ENCODE assay signal across 27 mouse cellular contexts in the genomic region with DNA sequence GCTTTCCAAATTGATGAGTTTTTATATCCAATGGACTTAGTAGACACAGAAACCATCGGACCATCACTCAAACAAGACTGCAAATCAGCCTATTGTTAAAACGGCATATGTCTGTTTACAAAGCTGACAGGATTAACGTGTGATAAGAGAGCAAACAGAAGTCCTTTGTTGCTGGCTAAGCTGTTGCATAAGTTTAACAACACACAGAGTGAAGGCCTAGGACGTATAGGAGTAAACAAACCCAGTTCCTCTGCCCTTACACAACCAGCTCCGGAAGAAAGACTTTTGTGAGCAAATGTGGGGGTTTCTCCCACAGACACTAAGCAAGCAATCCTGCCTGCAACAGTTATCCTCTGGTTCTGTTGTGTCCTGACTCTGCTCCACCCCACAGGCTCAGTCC. TPM values are rescaled to one million over a fixed set of nuclear protein-coding genes. Genes with fewer than 3 reads are reported as not detected.
A peak's percentile ranks its signal among the peaks of the same experiment; 100 is the strongest.
DNase-seq lines count a peak whose midpoint lies in the region; ATAC-seq and TF ChIP-seq lines count a peak whose summit lies in the region.
"Had no signal": no experiment of that assay in that cellular context is flagged by ENCODE, and none has a peak within 500 bp of the region (broad histone marks: within the 10 kb centered on the region; RNA-seq: fewer than 3 reads in every experiment).

No protein-coding gene starts in this region.

- peaks cover 4% of the 10 kb centered on the region; the same call in 1 of the 2 replicates for H3K4me1 ChIP-seq in lung, embryonic 14.5 days (ENCODE audit: insufficient read depth)
- H3K4me1 ChIP-seq in intestine, postnatal 0 days (replicated peaks; ENCODE audit: control insufficient read depth, insufficient read depth, low read length) = no peaks in the 10 kb centered on the region
- H3K4me1 ChIP-seq: limb, embryonic 12.5 days had no signal

- H3K4me3 ChIP-seq in lung, embryonic 14.5 days (ENCODE audit: low read depth, low read length) = no peak overlapping the region
- H3K4me3 ChIP-seq in intestine, postnatal 0 days (ENCODE audit: low read depth, low read length) = no peak overlapping the region
- H3K4me3 ChIP-seq: embryonic facial prominence, embryonic 13.5 days; heart, embryonic 12.5 days; kidney, embryonic 15.5 days; limb, embryonic 12.5 days; midbrain, embryonic 10.5 days had no signal

- TF ChIP-seq CTCF in lung, embryonic 14.5 days (IDR thresholded peaks at IDR 0.05; ENCODE audit: low read depth) = no peak
- no peak for TF ChIP-seq CTCF in intestine, postnatal 0 days (IDR thresholded peaks at IDR 0.05; ENCODE audit: low read depth)

- 8% methylated on average over 5 of the region's 5 CpGs for WGBS in lung, embryonic 14.5 days
- WGBS in intestine, postnatal 0 days = 21% methylated on average over 5 of the region's 5 CpGs

- H3K4me2 ChIP-seq in lung, embryonic 14.5 days = no peak overlapping the region
- no peak overlapping the region for H3K4me2 ChIP-seq in intestine, postnatal 0 days (replicated peaks; ENCODE audit: low read depth)
- H3K4me2 ChIP-seq: embryonic facial prominence, embryonic 13.5 days; heart, embryonic 12.5 days; kidney, embryonic 15.5 days; limb, embryonic 12.5 days had no signal

- H3K27ac ChIP-seq in lung, embryonic 14.5 days (ENCODE audit: low read depth) = peak overlapping the region; percentile 85
- no peak overlapping the region for H3K27ac ChIP-seq in intestine, postnatal 0 days (ENCODE audit: low read depth, low read length)
- H3K27ac ChIP-seq: embryonic facial prominence, embryonic 13.5 days; hindbrain, postnatal 0 days; kidney, embryonic 15.5 days; limb, embryonic 12.5 days; midbrain, embryonic 10.5 days had no signal

- no peaks in the 10 kb centered on the region for H3K27me3 ChIP-seq in lung, embryonic 14.5 days (ENCODE audit: insufficient read depth, low read length)
- H3K27me3 ChIP-seq in intestine, postnatal 0 days (replicated peaks; ENCODE audit: control insufficient read depth, insufficient read depth, low read length) = no peaks in the 10 kb centered on the region
- H3K27me3 ChIP-seq: embryonic facial prominence, embryonic 13.5 days; heart, embryonic 12.5 days; kidney, embryonic 15.5 days; limb, embryonic 12.5 days had no signal

- no peaks in the 10 kb centered on the region for H3K36me3 ChIP-seq in lung, embryonic 14.5 days (ENCODE audit: insufficient read depth)
- H3K36me3 ChIP-seq in intestine, postnatal 0 days (ENCODE audit: control insufficient read depth, insufficient read depth) = no peaks in the 10 kb centered on the region
- H3K36me3 ChIP-seq: embryonic facial prominence, embryonic 13.5 days; heart, embryonic 12.5 days; kidney, embryonic 15.5 days; limb, embryonic 12.5 days; midbrain, embryonic 10.5 days had no signal

- H3K9me3 ChIP-seq in lung, embryonic 14.5 days (ENCODE audit: low read depth, low read length) = no peaks in the 10 kb centered on the region
- H3K9me3 ChIP-seq in intestine, postnatal 0 days (ENCODE audit: control insufficient read depth) = no peaks in the 10 kb centered on the region
- H3K9me3 ChIP-seq: embryonic facial prominence, embryonic 13.5 days; heart, embryonic 12.5 days; kidney, embryonic 15.5 days; limb, embryonic 12.5 days; midbrain, embryonic 10.5 days had no signal

- no peak overlapping the region for H3K9ac ChIP-seq in lung, embryonic 14.5 days
- H3K9ac ChIP-seq in intestine, postnatal 0 days (ENCODE audit: low read depth, low read length) = no peak overlapping the region
- H3K9ac ChIP-seq: embryonic facial prominence, embryonic 13.5 days; heart, embryonic 12.5 days; kidney, embryonic 15.5 days; limb, embryonic 12.5 days had no signal

- peak; percentile 65; the same call in 1 of the 2 replicates for ATAC-seq in lung, embryonic 14.5 days (ENCODE audit: insufficient read depth)
- peak; percentile 64 for ATAC-seq in megakaryocyte progenitor cell, adult 5-6 weeks (replicated peaks; ENCODE audit: poor library complexity)
- ATAC-seq in erythroid progenitor cell, adult 5-6 weeks (replicated peaks; ENCODE audit: low FRiP score, poor library complexity, severe bottlenecking) = no peak
- no peak for ATAC-seq in intestine, postnatal 0 days
- ATAC-seq: forebrain, embryonic 14.5 days; hindbrain, postnatal 0 days; intestine, embryonic 16.5 days had no signal

- peak; percentile 87 for DNase-seq in lung, embryonic 14.5 days
- DNase-seq in lung, adult 18-20 months = no peak
- DNase-seq in retina, postnatal 1 day = peak; percentile 35
- no peak for DNase-seq in retina, embryonic 14.5 days (ENCODE audit: low spot score)
- DNase-seq: adrenal gland, postnatal 10 days; cerebellum, adult 2 months; cerebellum, postnatal 36 days; embryo, embryonic 11 days; heart, adult 18-20 months; heart, postnatal 14 days; kidney, postnatal 4 days; right cerebral cortex, postnatal 25 days; spleen, adult 18-20 months had no signal

RNA-seq across cellular contexts. Expression of gene Tmigd1, which starts 17.5 kb away (rescaled TPM):
- 0.13 TPM in 1 of 2 replicates, not detected in the other for polyA plus RNA-seq in lung, embryonic 14.5 days (2014; fragmentation: Nextera tagmentation; extraction: Ambion mirVana)
- total RNA-seq in megakaryocyte progenitor cell, adult 5-6 weeks (2015) = not detected in 2 replicates
- not detected in 2 replicates for total RNA-seq in megakaryocyte progenitor cell, adult 5-6 weeks (2017)
- not detected in 2 replicates for total RNA-seq in erythroid progenitor cell, adult 5-6 weeks (2015; ENCODE audit: low replicate concordance)
- not detected in 2 replicates for total RNA-seq in erythroid progenitor cell, adult 5-6 weeks (2017; ENCODE audit: low replicate concordance)
- 55.0 and 64.1 TPM in 2 replicates for polyA plus RNA-seq in intestine, postnatal 0 days (2015; fragmentation: Nextera tagmentation; extraction: Ambion mirVana)
- total RNA-seq: gastrocnemius, adult 8-10 months; left cerebral cortex, postnatal 14 days had no signal
- polyA plus RNA-seq: C2C12; cerebellum, adult 2 months; embryonic facial prominence, embryonic 13.5 days; forebrain, embryonic 14.5 days; heart, embryonic 12.5 days; hindbrain, postnatal 0 days; limb, embryonic 12.5 days had no signal

RNA-seq across cellular contexts. Expression of gene Cpd, which starts 37.6 kb away (rescaled TPM):
- 33.4 and 37.6 TPM in 2 replicates for polyA plus RNA-seq in lung, embryonic 14.5 days (2014; fragmentation: Nextera tagmentation; extraction: Ambion mirVana)
- total RNA-seq in megakaryocyte progenitor cell, adult 5-6 weeks (2015) = 28.3 and 29.5 TPM in 2 replicates
- total RNA-seq in megakaryocyte progenitor cell, adult 5-6 weeks (2017) = 18.8 and 18.9 TPM in 2 replicates
- 11.7 and 12.6 TPM in 2 replicates for total RNA-seq in erythroid progenitor cell, adult 5-6 weeks (2015; ENCODE audit: low replicate concordance)
- 6.1 and 9.6 TPM in 2 replicates for total RNA-seq in erythroid progenitor cell, adult 5-6 weeks (2017; ENCODE audit: low replicate concordance)
- polyA plus RNA-seq in intestine, postnatal 0 days (2015; fragmentation: Nextera tagmentation; extraction: Ambion mirVana) = 10.1 and 11.0 TPM in 2 replicates

RNA-seq across cellular contexts. Expression of gene Blmh, which starts 40.2 kb away (rescaled TPM):
- 155 and 160 TPM in 2 replicates for polyA plus RNA-seq in lung, embryonic 14.5 days (2014; fragmentation: Nextera tagmentation; extraction: Ambion mirVana)
- 63.5 and 71.3 TPM in 2 replicates for total RNA-seq in megakaryocyte progenitor cell, adult 5-6 weeks (2015)
- total RNA-seq in megakaryocyte progenitor cell, adult 5-6 weeks (2017) = 196 and 216 TPM in 2 replicates
- total RNA-seq in erythroid progenitor cell, adult 5-6 weeks (2015; ENCODE audit: low replicate concordance) = 11.2 and 16.8 TPM in 2 replicates
- 30.4 and 38.4 TPM in 2 replicates for total RNA-seq in erythroid progenitor cell, adult 5-6 weeks (2017; ENCODE audit: low replicate concordance)
- 56.7 and 60.9 TPM in 2 replicates for polyA plus RNA-seq in intestine, postnatal 0 days (2015; fragmentation: Nextera tagmentation; extraction: Ambion mirVana)

Comparison
In these comparisons a context has a peak if more than half of its experiments do, and no peak if none do; other contexts are left out.
1. DNase-seq: peak in lung, embryonic 14.5 days (single experiment) and retina, postnatal 1 day (single experiment); none in lung, adult 18-20 months (0 of 2) and retina, embryonic 14.5 days (single experiment).
2. ATAC-seq: peak in lung, embryonic 14.5 days (single experiment) and megakaryocyte progenitor cell, adult 5-6 weeks (single experiment); none in erythroid progenitor cell, adult 5-6 weeks (single experiment) and intestine, postnatal 0 days (single experiment).